Mouse (Mus musculus) monocyte, adult 5-6 weeks (primary cell): ENCODE measurements around the gene Sirpb1c. TPM values are rescaled to one million over a fixed set of nuclear protein-coding genes. Genes with fewer than 3 reads are reported as not detected.

ENCODE experiments used
- ATAC-seq: fragments of 153-309, 156-312 bp; replicated peaks from 2 replicates; pipeline ENCODE4 v1.8.0; 2017; ENCODE audit warnings: mild to moderate bottlenecking; ENCODE audit not compliant: low TSS enrichment, insufficient number of reproducible peaks, severe bottlenecking, poor library complexity, low FRiP score
- total RNA-seq: library from RNA; stranded (forward); fragments of 200-1000, 200-491, 200-594 nt; gene quantifications from 3 replicates; pipeline ENCODE4 v1.2.3, GENCODE M21; 2017

Gene Sirpb1c
- total RNA-seq: 216 to 310 TPM (median 310 TPM) in 3 replicates

- peak; percentile 92 for ATAC-seq
Measured at GRCm38 (mm10) chr3:15848280-15848679, at the start of gene Sirpb1c. Sirpb1c (minus strand) TSS chr3:15848528.

GRCm38 (mm10) chr3:15886380-15886779 lies 38.1 kb upstream of the Sirpb1c start:
- no peak for ATAC-seq

GRCm38 (mm10) chr3:15855773-15856172 lies 7.4 kb upstream of the Sirpb1c start:
- peak; percentile 35; the same call in 1 of the 2 replicates for ATAC-seq

GRCm38 (mm10) chr3:15849922-15850321 lies 1.6 kb upstream of the Sirpb1c start:
- ATAC-seq: peak; percentile 78

GRCm38 (mm10) chr3:15847332-15848047 lies 838 bp downstream of the Sirpb1c start:
- no peak for ATAC-seq

GRCm38 (mm10) chr3:15773642-15774041 lies 74.7 kb downstream of the Sirpb1c start:
- ATAC-seq: 0 out of 2 replicates have a peak, but pooled peaks have one; percentile 35

Other genes with a start within 250 kb of the Sirpb1c start
- 39.3 to 72.0 TPM (median 60.7 TPM) in 3 replicates for gene Gm5150, start 157.9 kb upstream of the Sirpb1c start, total RNA-seq